ENCODE assay signal across 30 mouse cellular contexts in the genomic region with DNA sequence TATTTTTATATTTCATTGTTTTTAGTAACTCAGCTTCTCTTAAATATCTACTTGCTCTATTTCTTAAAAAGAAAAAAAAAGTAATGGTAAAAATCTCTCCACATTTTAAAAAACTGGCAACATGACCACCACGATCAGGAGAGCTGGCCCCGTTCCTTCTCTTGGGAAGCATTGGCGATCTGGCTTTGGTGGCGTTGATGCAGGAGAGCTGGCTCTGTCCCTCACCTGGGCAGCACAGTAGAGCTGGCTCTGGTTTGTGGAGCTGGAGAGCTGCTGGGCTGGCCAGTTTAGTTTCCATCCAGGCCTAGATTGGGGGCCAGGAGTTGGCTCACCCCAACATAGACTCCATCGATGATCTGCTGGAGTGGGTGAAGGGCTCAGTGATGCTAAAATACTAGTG. TPM values are rescaled to one million over a fixed set of nuclear protein-coding genes. Genes with fewer than 3 reads are reported as not detected.
DNase-seq lines count a peak whose midpoint lies in the region; ATAC-seq and TF ChIP-seq lines count a peak whose summit lies in the region.
"Had no signal": no experiment of that assay in that cellular context is flagged by ENCODE, and none has a peak within 500 bp of the region (broad histone marks: within the 10 kb centered on the region; RNA-seq: fewer than 3 reads in every experiment).

No protein-coding gene starts in this region.

- H3K4me3 ChIP-seq in cerebellum, adult 2 months (replicated peaks; ENCODE audit: insufficient read depth, low read depth, low read length): no peak overlapping the region
- H3K4me3 ChIP-seq: embryonic facial prominence, embryonic 10.5 days; embryonic facial prominence, embryonic 15.5 days; forebrain, embryonic 12.5 days; hindbrain, embryonic 13.5 days; limb, embryonic 10.5 days; limb, embryonic 15.5 days; liver, embryonic 13.5 days; megakaryocyte, embryonic 14.5 days; midbrain, embryonic 12.5 days; neural tube, embryonic 13.5 days had no signal

- peak; percentile 12 for DNase-seq in gastrocnemius, postnatal 14 days
- DNase-seq in gastrocnemius, adult 8-10 months (ENCODE audit: low spot score in 2 of 2): no peak
- DNase-seq in cerebellum, adult 2 months: peak; percentile 36 to 52
- DNase-seq in cerebellum, adult 9-11 months: peak; percentile 35
- DNase-seq in MN1 (ENCODE audit: low spot score): no peak
- DNase-seq: adrenal gland, postnatal 14 days; B cell, adult 2 months; forebrain, postnatal 0 days; heart, postnatal 4 days; kidney, postnatal 14 days; layer of hippocampus, adult 9-11 months; liver, embryonic 13.5 days; lung, adult 18-20 months; lung, postnatal 4 days; right cerebral cortex, postnatal 4 days; thymus, adult 18-20 months; thymus, postnatal 36 days had no signal

- H3K27me3 ChIP-seq in cerebellum, adult 2 months (ENCODE audit: control insufficient read depth, insufficient read depth, low read length): no peaks in the 10 kb centered on the region
- H3K27me3 ChIP-seq: embryonic facial prominence, embryonic 15.5 days; forebrain, embryonic 12.5 days; hindbrain, embryonic 13.5 days; limb, embryonic 15.5 days; liver, embryonic 13.5 days; megakaryocyte, embryonic 14.5 days; midbrain, embryonic 12.5 days; neural tube, embryonic 13.5 days had no signal

- H3K27ac ChIP-seq in cerebellum, adult 2 months (ENCODE audit: insufficient read depth, low read length): no peak overlapping the region
- H3K27ac ChIP-seq: embryonic facial prominence, embryonic 10.5 days; embryonic facial prominence, embryonic 15.5 days; forebrain, embryonic 12.5 days; hindbrain, embryonic 13.5 days; limb, embryonic 10.5 days; limb, embryonic 15.5 days; liver, embryonic 13.5 days; midbrain, embryonic 12.5 days; neural tube, embryonic 13.5 days; stomach, postnatal 0 days had no signal

- no peak for ATAC-seq in activated CD4-positive, CD25-positive, alpha-beta regulatory T cell, adult 4 months
- ATAC-seq: forebrain, postnatal 0 days; intestine, postnatal 0 days; lung, postnatal 0 days had no signal

- TF ChIP-seq CTCF in cerebellum, adult 2 months (IDR thresholded peaks at IDR 0.05; ENCODE audit: borderline replicate concordance, insufficient read depth, low read depth, low read length): no peak

- intact Hi-C loops in gastrocnemius, postnatal 14 days (cut with DNase I; ENCODE audit: low total_unique reads): no loop called here

- TF ChIP-seq POLR2A in cerebellum, adult 2 months (IDR thresholded peaks at IDR 0.05; ENCODE audit: borderline replicate concordance, insufficient read depth, low read length): no peak

- WGBS in cerebellum, adult 2 months: 14% methylated on average over 5 of the region's 5 CpGs

- 0 out of 2 replicates have a peak, but pooled peaks cover 3% of the 10 kb centered on the region for H3K4me1 ChIP-seq in cerebellum, adult 2 months (ENCODE audit: control insufficient read depth, insufficient read depth, low read length)
- H3K4me1 ChIP-seq: embryonic facial prominence, embryonic 10.5 days; embryonic facial prominence, embryonic 15.5 days; forebrain, embryonic 12.5 days; hindbrain, embryonic 13.5 days; limb, embryonic 10.5 days; limb, embryonic 15.5 days; liver, embryonic 13.5 days; midbrain, embryonic 12.5 days; neural tube, embryonic 13.5 days had no signal

RNA-seq across cellular contexts. Expression of gene Faf1, which starts 42.9 kb away (rescaled TPM):
- 10 to 100 TPM; 23.1 to 23.6 TPM for total RNA-seq in gastrocnemius, postnatal 14 days (2021)
- 10 to 100 TPM; 42.9 to 51.1 (median 47.2) TPM for total RNA-seq in gastrocnemius, adult 8-10 months (2022)
- 20.4 and 20.9 TPM in 2 replicates for polyA plus RNA-seq in cerebellum, adult 2 months (2012; rRNA removed)
- polyA plus RNA-seq in activated CD4-positive, CD25-positive, alpha-beta regulatory T cell, adult 4 months (2017; shearing (Covaris generic)): 1 to 10 TPM; 3.7 to 5.0 TPM

RNA-seq across cellular contexts. Expression of gene Cdkn2c, which starts 52.3 kb away (rescaled TPM):
- total RNA-seq in gastrocnemius, postnatal 14 days (2021): 10 to 100 TPM; 12.2 to 12.4 TPM
- 10 to 100 TPM; 16.8 to 27.9 (median 22.5) TPM for total RNA-seq in gastrocnemius, adult 8-10 months (2022)
- polyA plus RNA-seq in cerebellum, adult 2 months (2012; rRNA removed): 2.9 and 3.1 TPM in 2 replicates
- 10 to 100 TPM; 26.3 to 28.6 TPM for polyA plus RNA-seq in activated CD4-positive, CD25-positive, alpha-beta regulatory T cell, adult 4 months (2017; shearing (Covaris generic))

Comparison
In these comparisons a context has a peak if more than half of its experiments do, and no peak if none do; other contexts are left out.
1. DNase-seq: peak in gastrocnemius, postnatal 14 days (single experiment), cerebellum, adult 2 months (2 of 2) and cerebellum, adult 9-11 months (single experiment); none in gastrocnemius, adult 8-10 months (0 of 2) and MN1 (single experiment).